Mouse (Mus musculus) ES-E14 (cell line): ENCODE data around the gene Unk. TPM values are rescaled to one million over a fixed set of nuclear protein-coding genes. Genes with fewer than 3 reads are reported as not detected.
A peak's percentile ranks its signal among the peaks of the same experiment; 100 is the strongest.
"Not testable (repeated sequence)": the region's sequence is repeated elsewhere in the genome, so short reads cannot be mapped to it uniquely, and the experiment has no call there.

Source experiments
- DNase-seq: peaks from one replicate; pipeline ENCODE4 v3.0.0-alpha.2; 2013; ENCODE audit warnings: low read depth, low spot score
- H3K27ac ChIP-seq: 2 replicates; pipeline ENCODE4 v1.5.1; 2012; ENCODE audit warnings: low read depth, mild to moderate bottlenecking, low read length, moderate library complexity, mixed read lengths; ENCODE audit not compliant: poor library complexity, insufficient read depth, severe bottlenecking
- H3K36me3 ChIP-seq: 2 replicates; pipeline ENCODE4 v1.6.1; 2012; ENCODE audit warnings: mild to moderate bottlenecking, low read length, moderate library complexity, mixed read lengths; ENCODE audit not compliant: control insufficient read depth, poor library complexity, insufficient read depth, severe bottlenecking
- H3K4me1 ChIP-seq, 2 experiments: fragments of 150-350 bp in 1 of 2; sonication (generic) in 1 of 2; 2 replicates each; pipeline ENCODE4 v1.6.1; 2012; ENCODE audit warnings: low read length in 2 of 2, mild to moderate bottlenecking in 1 of 2, mixed read lengths in 1 of 2; ENCODE audit not compliant: control insufficient read depth in 2 of 2, insufficient read depth in 2 of 2, poor library complexity in 1 of 2
- H3K4me3 ChIP-seq, 2 experiments: fragments of 150-350 bp in 1 of 2; sonication (generic) in 1 of 2; 2 replicates each; pipeline ENCODE4 v1.5.1; 2012; ENCODE audit warnings: low read length in 2 of 2, low read depth in 1 of 2, mild to moderate bottlenecking in 1 of 2, mixed read lengths in 1 of 2; ENCODE audit not compliant: insufficient read depth in 1 of 2, poor library complexity in 1 of 2, severe bottlenecking in 1 of 2
- H3K9ac ChIP-seq: 2 replicates; pipeline ENCODE4 v1.6.1; 2012; ENCODE audit warnings: low read depth, mild to moderate bottlenecking, low read length, mixed read lengths; ENCODE audit not compliant: poor library complexity, insufficient read depth, severe bottlenecking
- H3K9me3 ChIP-seq: fragments of 150-350 bp; sonication (generic); 2 replicates; pipeline ENCODE4 v1.6.1; 2012; ENCODE audit warnings: low read depth, mild to moderate bottlenecking, low read length; ENCODE audit not compliant: control insufficient read depth, insufficient read depth
- CHD2 ChIP-seq: IDR thresholded peaks from 2 replicates; pipeline ENCODE4 v1.6.1; 2014; ENCODE audit warnings: mild to moderate bottlenecking, low read depth, low read length, inconsistent platforms
- HCFC1 ChIP-seq: IDR thresholded peaks from 2 replicates; pipeline ENCODE4 v1.6.1; 2012; ENCODE audit warnings: low read length, inconsistent platforms, borderline replicate concordance; ENCODE audit not compliant: insufficient read depth
- MAFK ChIP-seq: IDR thresholded peaks from 2 replicates; pipeline ENCODE4 v1.6.1; 2014; ENCODE audit warnings: mild to moderate bottlenecking, low read depth, low read length, inconsistent platforms; ENCODE audit not compliant: insufficient read depth
- ZC3H11A ChIP-seq: IDR thresholded peaks from 2 replicates; pipeline ENCODE4 v1.6.1; 2012; ENCODE audit warnings: low read depth, mild to moderate bottlenecking, inconsistent platforms, low read length, borderline replicate concordance
- ZNF384 ChIP-seq: IDR thresholded peaks from 2 replicates; pipeline ENCODE4 v1.6.1; 2012; ENCODE audit warnings: low read depth, low read length, inconsistent platforms
- in situ Hi-C, 2 experiments: fragments of 600-800 bp; cut with MboI; formaldehyde crosslinking; loops; one replicate each; pipeline ENCODE4 v1.15.1; 2025; ENCODE audit warnings: low sequenced_read_pairs in 2 of 2, inconsistent platforms in 1 of 2; ENCODE audit not compliant: unreplicated experiment in 2 of 2
- total RNA-seq: library from RNA; depleted of rRNA; stranded (reverse); fragments of 300-350 nt; gene quantifications from 2 replicates; pipeline ENCODE4 v1.2.3, GENCODE M21; 2012

Unk gene
- total RNA-seq, 1 experiment: 32.5 TPM

DNA sequence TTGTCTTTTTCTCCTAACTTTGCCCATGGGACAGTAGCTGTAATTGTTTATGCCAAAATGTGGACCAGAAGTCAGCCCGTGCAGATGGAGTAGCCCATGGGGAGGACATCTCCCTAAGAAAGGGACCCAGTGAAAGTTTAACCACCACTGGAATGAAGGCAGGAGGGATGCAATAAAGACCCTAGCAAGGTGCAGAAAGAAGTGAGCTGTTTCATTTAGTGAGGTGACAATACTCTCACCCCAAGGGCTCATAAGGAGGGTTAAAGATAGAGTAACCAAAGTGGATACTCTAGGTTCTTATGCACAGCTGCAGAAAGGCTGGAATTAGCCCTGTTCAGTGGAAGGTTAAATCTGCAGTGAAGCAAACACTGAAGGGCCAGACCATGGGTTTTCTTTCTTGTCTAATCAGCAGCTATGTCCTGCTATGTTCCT, 10.7 kb upstream of the Unk start:
- no peak overlapping the region for H3K27ac ChIP-seq

DNA sequence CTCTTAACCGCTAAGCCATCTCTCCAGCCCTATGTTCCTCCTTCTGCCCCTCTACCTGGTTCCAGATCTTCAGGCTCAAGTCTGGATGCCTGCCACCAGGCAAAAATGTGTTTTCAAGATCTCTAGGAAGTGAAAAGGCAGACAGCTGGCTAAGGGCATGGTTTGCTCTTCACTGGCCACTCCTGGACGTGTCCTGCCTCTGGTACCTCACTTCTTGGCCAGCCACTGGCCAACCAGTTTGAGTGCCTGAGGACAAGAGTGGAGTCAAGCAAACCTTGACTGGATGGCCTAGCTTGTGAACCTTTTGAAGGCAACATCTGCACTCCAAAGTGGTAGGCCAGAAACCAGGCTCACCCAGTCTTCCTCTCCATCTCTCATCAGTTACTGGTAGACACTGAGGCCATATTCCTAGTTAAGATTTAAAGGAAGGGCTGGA, 10.1 kb upstream of the Unk start:
- Histone ChIP-seq H3K4me3 (no peak overlapping the region), H3K9me3 (no peaks in the 10 kb centered on the region), H3K36me3 (peaks cover 8% of the 10 kb centered on the region), H3K4me1 (no peaks in the 10 kb centered on the region), H3K9ac (no peak overlapping the region), H3K27ac (no peak overlapping the region)
- DNase-seq: no peak
- no peak for TF ChIP-seq MAFK
- TF ChIP-seq ZNF384: no peak
- no peak for TF ChIP-seq ZC3H11A
- no peak for TF ChIP-seq HCFC1
- TF ChIP-seq CHD2: no peak
- in situ Hi-C loops: no loop called here

More for the DNA sequence above, 10.7 kb upstream of the Unk start:
- Histone ChIP-seq H3K36me3 (peaks cover 8% of the 10 kb centered on the region), H3K9ac (no peak overlapping the region), H3K9me3 (no peaks in the 10 kb centered on the region), H3K4me1 (no peaks in the 10 kb centered on the region), H3K4me3 (no peak overlapping the region)
- TF ChIP-seq ZNF384: no peak
- no peak for TF ChIP-seq MAFK
- TF ChIP-seq CHD2: peak; percentile 61; the same call in 1 of the 2 replicates
- DNase-seq: no peak
- in situ Hi-C loops: no loop called here

DNA sequence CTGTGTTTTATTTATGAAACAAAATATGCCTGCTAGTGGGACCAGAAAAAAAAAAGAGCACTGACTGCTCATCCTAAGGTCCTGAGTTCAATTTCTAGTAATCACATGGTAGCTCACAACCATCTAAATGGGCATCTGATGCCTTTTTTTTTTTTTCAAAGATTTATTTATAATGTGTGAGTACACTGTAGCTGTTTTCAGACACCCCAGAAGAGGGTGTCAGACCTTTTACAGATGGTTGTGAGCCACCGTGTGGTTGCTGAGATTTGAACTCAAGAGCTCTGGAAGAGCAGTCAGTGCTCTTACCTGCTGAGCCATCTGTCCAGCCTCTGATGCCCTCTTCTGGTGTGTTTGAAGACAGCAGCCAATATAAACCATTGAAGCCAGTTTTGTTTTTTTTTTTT, 9.6 kb upstream of the Unk start:
- H3K9me3 ChIP-seq: no peaks in the 10 kb centered on the region
- H3K4me1 ChIP-seq: no peaks in the 10 kb centered on the region
- no peak overlapping the region for H3K4me3 ChIP-seq
- DNase-seq: no peak
- in situ Hi-C loops: no loop called here
- no peak overlapping the region for H3K27ac ChIP-seq
- peaks cover 8% of the 10 kb centered on the region for H3K36me3 ChIP-seq
- no peak overlapping the region for H3K9ac ChIP-seq
- peak; percentile 89 for TF ChIP-seq ZNF384
- no peak for TF ChIP-seq ZC3H11A

- no peak for DNase-seq
- Histone ChIP-seq H3K9me3 (no peaks in the 10 kb centered on the region), H3K27ac (no peak overlapping the region), H3K4me1 (no peaks in the 10 kb centered on the region), H3K4me3 (no peak overlapping the region), H3K9ac (no peak overlapping the region), H3K36me3 (peaks cover 8% of the 10 kb centered on the region)
- TF ChIP-seq ZC3H11A (no peak), HCFC1 (no peak), MAFK (no peak), ZNF384 (no peak), CHD2 (0 out of 2 replicates have a peak, but pooled peaks have one; percentile 0)
- in situ Hi-C loops: no loop called here
These were observed 8.5 kb upstream of the Unk start for GRCm38 (mm10) chr11:116021328-116022220.

- in situ Hi-C loops: no loop called here
- TF ChIP-seq CHD2 (peak; percentile 13; the same call in 1 of the 2 replicates), MAFK (no peak)
- no peaks in the 10 kb centered on the region for H3K9me3 ChIP-seq
These were observed 7.8 kb upstream of the Unk start for GRCm38 (mm10) chr11:116022256-116022780.

GRCm38 (mm10) chr11:116023074-116023770, 6.9 kb upstream of the Unk start:
- H3K36me3 ChIP-seq, H3K4me1 ChIP-seq, DNase-seq, in situ Hi-C loops, H3K9me3 ChIP-seq: not testable (repeated sequence)
- Histone ChIP-seq H3K27ac (0 out of 2 replicates have a peak overlapping the region, but pooled peaks have one; percentile 44), H3K9ac (peak overlapping the region; percentile 94), H3K4me3 (peak overlapping the region; percentile 76 to 90)

More at GRCm38 (mm10) chr11:116022256-116022780, 7.8 kb upstream of the Unk start:
- Histone ChIP-seq H3K27ac (no peak overlapping the region), H3K9ac (no peak overlapping the region), H3K36me3 (peaks cover 8% of the 10 kb centered on the region), H3K4me3 (peak overlapping the region in 1 of 2 experiments; percentile 2; a peak in 1 of 4 replicates), H3K4me1 (no peaks in the 10 kb centered on the region)
- DNase-seq: no peak
